In genomic region chr17:32132087-32132486, GRCm38 (mm10) we compare ENCODE assay signal across 25 mouse cellular contexts. TPM values are rescaled to one million over a fixed set of nuclear protein-coding genes. Genes with fewer than 3 reads are reported as not detected.
DNase-seq lines count a peak whose midpoint lies in the region; ATAC-seq and TF ChIP-seq lines count a peak whose summit lies in the region.
"Had no signal": no experiment of that assay in that cellular context is flagged by ENCODE, and none has a peak within 500 bp of the region (broad histone marks: within the 10 kb centered on the region; RNA-seq: fewer than 3 reads in every experiment).

No protein-coding gene starts in this region.

- 0 out of 2 replicates have a peak, but pooled peaks have one; percentile 12 for ATAC-seq in hindbrain, postnatal 0 days
- peak; percentile 49; the same call in 1 of the 2 replicates for ATAC-seq in cerebellum, adult (ENCODE audit: insufficient number of reproducible peaks, low FRiP score, low TSS enrichment)
- ATAC-seq in intestine, embryonic 15.5 days, result no peak
- ATAC-seq: CD4-positive, CD25-positive, alpha-beta regulatory T cell, adult 4 months; forebrain, embryonic 15.5 days; intestine, embryonic 16.5 days had no signal

- WGBS in hindbrain, postnatal 0 days, result 83% methylated on average over 11 of the region's 11 CpGs
- WGBS in hindbrain, embryonic 10.5 days, result 96% methylated on average over 11 of the region's 11 CpGs
- WGBS in intestine, embryonic 15.5 days, result 95% methylated on average over 11 of the region's 11 CpGs
- 92% methylated on average over 11 of the region's 11 CpGs for WGBS in lung, adult 2 months

- no peak overlapping the region for H3K9ac ChIP-seq in hindbrain, postnatal 0 days (replicated peaks; ENCODE audit: low read length)
- H3K9ac ChIP-seq in intestine, embryonic 15.5 days, result no peak overlapping the region; the same call in 1 of the 2 replicates
- H3K9ac ChIP-seq: embryonic facial prominence, embryonic 15.5 days; forebrain, embryonic 15.5 days; hindbrain, embryonic 14.5 days; limb, embryonic 12.5 days; liver, embryonic 13.5 days; lung, embryonic 15.5 days had no signal

- no peak for TF ChIP-seq POLR2A in myocyte (IDR thresholded peaks at IDR 0.05; ENCODE audit: insufficient read length, low read depth)
- no peak for TF ChIP-seq POLR2A in lung, adult 2 months (IDR thresholded peaks at IDR 0.05; ENCODE audit: borderline replicate concordance, extremely low read depth, low read depth, low read length)

- peaks cover 3% of the 10 kb centered on the region; the same call in 1 of the 2 replicates for H3K36me3 ChIP-seq in hindbrain, postnatal 0 days (ENCODE audit: insufficient read depth, low read length)
- H3K36me3 ChIP-seq in hindbrain, embryonic 10.5 days, result peaks cover 100% of the 10 kb centered on the region
- H3K36me3 ChIP-seq in myocyte (ENCODE audit: control insufficient read depth, insufficient read depth), result peaks cover 15% of the 10 kb centered on the region
- H3K36me3 ChIP-seq in intestine, embryonic 15.5 days, result peaks cover 10% of the 10 kb centered on the region
- H3K36me3 ChIP-seq: forebrain, embryonic 15.5 days; liver, embryonic 13.5 days had no signal

- H3K4me1 ChIP-seq in hindbrain, postnatal 0 days (ENCODE audit: insufficient read depth, low read length), result no peaks in the 10 kb centered on the region
- H3K4me1 ChIP-seq in hindbrain, embryonic 10.5 days (replicated peaks), result no peaks in the 10 kb centered on the region
- H3K4me1 ChIP-seq in intestine, embryonic 15.5 days (replicated peaks), result no peaks in the 10 kb centered on the region
- no peaks in the 10 kb centered on the region for H3K4me1 ChIP-seq in lung, adult 2 months (ENCODE audit: control insufficient read depth, insufficient read depth, low read length)
- H3K4me1 ChIP-seq: embryonic facial prominence, embryonic 15.5 days; forebrain, embryonic 15.5 days; limb, embryonic 12.5 days; lung, embryonic 15.5 days had no signal

- no peak overlapping the region for H3ac ChIP-seq in myocyte (ENCODE audit: control insufficient read depth, insufficient read length)

- H3K27me3 ChIP-seq in hindbrain, postnatal 0 days (ENCODE audit: insufficient read depth, low read length), result no peaks in the 10 kb centered on the region
- H3K27me3 ChIP-seq in hindbrain, embryonic 10.5 days (ENCODE audit: insufficient read depth, poor library complexity, severe bottlenecking), result no peaks in the 10 kb centered on the region
- H3K27me3 ChIP-seq in myocyte (ENCODE audit: control insufficient read depth, insufficient read depth, insufficient read length), result no peaks in the 10 kb centered on the region
- H3K27me3 ChIP-seq in intestine, embryonic 15.5 days (replicated peaks), result no peaks in the 10 kb centered on the region
- H3K27me3 ChIP-seq: embryonic facial prominence, embryonic 15.5 days; forebrain, embryonic 15.5 days; limb, embryonic 12.5 days; liver, embryonic 13.5 days; lung, embryonic 15.5 days had no signal

- no peak overlapping the region for H3K4me3 ChIP-seq in hindbrain, postnatal 0 days (ENCODE audit: low read length)
- no peak overlapping the region for H3K4me3 ChIP-seq in hindbrain, embryonic 10.5 days
- no peak overlapping the region for H3K4me3 ChIP-seq in myocyte
- H3K4me3 ChIP-seq in intestine, embryonic 15.5 days (replicated peaks), result no peak overlapping the region
- H3K4me3 ChIP-seq in lung, adult 2 months (replicated peaks; ENCODE audit: extremely low read depth, low read depth, low read length), result no peak overlapping the region
- H3K4me3 ChIP-seq: embryonic facial prominence, embryonic 15.5 days; forebrain, embryonic 15.5 days; heart, adult 2 months; limb, embryonic 12.5 days; liver, embryonic 13.5 days; lung, embryonic 15.5 days had no signal

- H3K79me2 ChIP-seq in myocyte (ENCODE audit: control insufficient read depth, insufficient read depth), result no peaks in the 10 kb centered on the region

- no peaks in the 10 kb centered on the region for H3K9me3 ChIP-seq in hindbrain, postnatal 0 days (ENCODE audit: low read length)
- H3K9me3 ChIP-seq in hindbrain, embryonic 10.5 days, result no peaks in the 10 kb centered on the region
- no peaks in the 10 kb centered on the region for H3K9me3 ChIP-seq in intestine, embryonic 15.5 days
- H3K9me3 ChIP-seq: embryonic facial prominence, embryonic 15.5 days; forebrain, embryonic 15.5 days; limb, embryonic 12.5 days; liver, embryonic 13.5 days; lung, embryonic 15.5 days had no signal

- H3K4me2 ChIP-seq in hindbrain, postnatal 0 days (ENCODE audit: low read depth, low read length), result no peak overlapping the region
- no peak overlapping the region for H3K4me2 ChIP-seq in myocyte (ENCODE audit: low read depth)
- H3K4me2 ChIP-seq in intestine, embryonic 15.5 days (replicated peaks), result no peak overlapping the region
- H3K4me2 ChIP-seq: embryonic facial prominence, embryonic 15.5 days; forebrain, embryonic 15.5 days; hindbrain, embryonic 14.5 days; limb, embryonic 12.5 days; liver, embryonic 13.5 days; lung, embryonic 15.5 days had no signal

- no peak overlapping the region for H3K27ac ChIP-seq in hindbrain, postnatal 0 days
- no peak overlapping the region for H3K27ac ChIP-seq in hindbrain, embryonic 10.5 days
- H3K27ac ChIP-seq in intestine, embryonic 15.5 days, result no peak overlapping the region
- H3K27ac ChIP-seq: embryonic facial prominence, embryonic 15.5 days; forebrain, embryonic 15.5 days; heart, adult 2 months; hindbrain, embryonic 14.5 days; limb, embryonic 12.5 days; liver, embryonic 13.5 days; lung, embryonic 15.5 days had no signal

- no peak for DNase-seq in hindbrain, postnatal 0 days (ENCODE audit: low spot score)
- no peak for DNase-seq in hindbrain, embryonic 10.5 days (ENCODE audit: low spot score)
- peak; percentile 65 for DNase-seq in cerebellum, adult 9-10 months
- no peak for DNase-seq in lung, adult 2 months
- DNase-seq: adrenal gland, postnatal 25 days; gastrocnemius, postnatal 14 days; heart, adult 2 months; kidney, adult 9 months; kidney, postnatal 14 days; liver, embryonic 13.5 days; lung, postnatal 36 days; thymus, adult 18-20 months; thymus, postnatal 4 days had no signal

- TF ChIP-seq CTCF in hindbrain, postnatal 0 days (IDR thresholded peaks at IDR 0.05; ENCODE audit: low read depth), result no peak
- no peak for TF ChIP-seq CTCF in lung, adult 2 months (IDR thresholded peaks at IDR 0.05; ENCODE audit: insufficient read depth, low read length)

TF ChIP-seq in myocyte, 11 proteins besides CTCF, POLR2A, EP300 and RAD21:
- TF ChIP-seq POLR2AphosphoS2 (IDR thresholded peaks at IDR 0.05; ENCODE audit: insufficient read length, low read depth), result peak; percentile 28
- no peak for TF ChIP-seq USF1 (IDR thresholded peaks at IDR 0.05; ENCODE audit: low read depth)
- TF ChIP-seq MAX (IDR thresholded peaks at IDR 0.05; ENCODE audit: low read depth), result no peak
- TF ChIP-seq CEBPB (IDR thresholded peaks at IDR 0.05; ENCODE audit: insufficient read depth, poor library complexity, severe bottlenecking), result no peak
- TF ChIP-seq MYOG (IDR thresholded peaks at IDR 0.05; ENCODE audit: control insufficient read depth in 1 of 3, insufficient read depth in 1 of 3, insufficient read length in 2 of 3, low read depth in 2 of 3), result no peak
- no peak for TF ChIP-seq TCF3 (IDR thresholded peaks at IDR 0.05; ENCODE audit: insufficient read length, low read depth)
- no peak for TF ChIP-seq TCF12 (IDR thresholded peaks at IDR 0.05; ENCODE audit: insufficient read depth, poor library complexity, severe bottlenecking)

RNA-seq across cellular contexts. Expression of gene Notch3, which starts 34.6 kb away (rescaled TPM):
- total RNA-seq in hindbrain, postnatal 0 days (2014; rRNA removed), result 56.3 and 68.1 TPM in 2 replicates
- 5.8 and 6.5 TPM in 2 replicates for polyA plus RNA-seq in hindbrain, postnatal 0 days (2015; fragmentation: Nextera tagmentation; extraction: Ambion mirVana)
- polyA plus RNA-seq in hindbrain, embryonic 10.5 days (2016; fragmentation: Nextera tagmentation; extraction: Ambion mirVana), result 22.9 and 26.0 TPM in 2 replicates
- 84.6 TPM for polyA plus RNA-seq in myocyte (2012; fragmentation: generic; extraction: Trizol)
- 8.1 and 8.3 TPM in 2 replicates for polyA plus RNA-seq in intestine, embryonic 15.5 days (2015; fragmentation: Nextera tagmentation; extraction: Ambion mirVana)
- 98.6 and 107 TPM in 2 replicates for polyA plus RNA-seq in lung, adult 2 months (2012; rRNA removed)
- total RNA-seq: neutrophil, adult 5-6 weeks had no signal

RNA-seq across cellular contexts. Expression of gene Ephx3, which starts 57.3 kb away (rescaled TPM):
- 0.31 and 0.61 TPM in 2 replicates for total RNA-seq in hindbrain, postnatal 0 days (2014; rRNA removed)
- polyA plus RNA-seq in hindbrain, postnatal 0 days (2015; fragmentation: Nextera tagmentation; extraction: Ambion mirVana), result 0.48 TPM in 2 replicates
- polyA plus RNA-seq in hindbrain, embryonic 10.5 days (2016; fragmentation: Nextera tagmentation; extraction: Ambion mirVana), result 0.21 and 0.24 TPM in 2 replicates
- polyA plus RNA-seq in myocyte (2012; fragmentation: generic; extraction: Trizol), result 0.12 TPM
- 0.14 and 0.16 TPM in 2 replicates for polyA plus RNA-seq in intestine, embryonic 15.5 days (2015; fragmentation: Nextera tagmentation; extraction: Ambion mirVana)
- 3.3 and 16.6 TPM in 2 replicates for polyA plus RNA-seq in lung, adult 2 months (2012; rRNA removed)
- total RNA-seq: adrenal gland, postnatal 25 days; common myeloid progenitor, adult 5-6 weeks had no signal
- polyA plus RNA-seq: limb, embryonic 12.5 days; liver, embryonic 13.5 days had no signal
